Mouse (Mus musculus) lung, embryonic 14.5 days (tissue): ENCODE data around the gene Mrnip. TPM values are rescaled to one million over a fixed set of nuclear protein-coding genes. Genes with fewer than 3 reads are reported as not detected.

Experiments used
- ATAC-seq: fragments of 200-750 bp; cut with Nextera tagmentation; 2 replicates; pipeline ENCODE4 v1.8.0; 2017; ENCODE audit warnings: mild to moderate bottlenecking, moderate TSS enrichment, moderate library complexity; ENCODE audit not compliant: insufficient read depth
- DNase-seq: peaks from one replicate; pipeline ENCODE4 v3.0.0-alpha.2; 2015
- H3K27ac ChIP-seq: fragments of 300-500 bp; sonication (generic); 2 replicates; pipeline ENCODE4 v1.5.1; 2014; ENCODE audit warnings: low read depth, mild to moderate bottlenecking, moderate library complexity
- H3K27me3 ChIP-seq: fragments of 300-500 bp; sonication (generic); 2 replicates; pipeline ENCODE4 v1.6.1; 2014; ENCODE audit warnings: low read length, control low read depth; ENCODE audit not compliant: insufficient read depth
- H3K36me3 ChIP-seq: fragments of 300-500 bp; sonication (generic); 2 replicates; pipeline ENCODE4 v1.6.1; 2014; ENCODE audit warnings: control low read depth; ENCODE audit not compliant: insufficient read depth
- H3K4me1 ChIP-seq: fragments of 300-500 bp; sonication (generic); 2 replicates; pipeline ENCODE4 v1.6.1; 2014; ENCODE audit warnings: antibody characterized with exemption, control low read depth; ENCODE audit not compliant: insufficient read depth
- H3K4me2 ChIP-seq: fragments of 300-500 bp; sonication (generic); 2 replicates; pipeline ENCODE4 v1.6.1; 2014; ENCODE audit warnings: mild to moderate bottlenecking
- H3K4me3 ChIP-seq: fragments of 300-500 bp; sonication (generic); 2 replicates; pipeline ENCODE4 v1.5.1; 2014; ENCODE audit warnings: low read depth, low read length
- H3K9ac ChIP-seq: fragments of 300-500 bp; sonication (generic); 2 replicates; pipeline ENCODE4 v1.6.1; 2014
- H3K9me3 ChIP-seq: fragments of 300-500 bp; sonication (generic); 2 replicates; pipeline ENCODE4 v1.6.1; 2016; ENCODE audit warnings: low read depth, low read length, control low read depth
- CTCF ChIP-seq: IDR thresholded peaks from 2 replicates; pipeline ENCODE4 v1.5.1; 2016; ENCODE audit warnings: antibody characterized with exemption, low read depth
- WGBS: fragments of 180-500 bp; shearing (Covaris S2); extraction: QIAGEN DNeasy Blood & Tissue Kit; methylation state at CpG from one replicate; pipeline ENCODE4 v1.1.7; 2014; 5-methylcytosine and 5-hydroxymethylcytosine counted together
- polyA plus RNA-seq: library from polyadenylated mRNA; unstranded; fragments of >200 nt; fragmentation: Nextera tagmentation; extraction: Ambion mirVana; gene quantifications from 2 replicates; pipeline ENCODE4 v1.2.1, GENCODE M21; 2014

Mrnip gene
- polyA plus RNA-seq, 1 experiment from 2014 or later: 18.4 TPM

DNA sequence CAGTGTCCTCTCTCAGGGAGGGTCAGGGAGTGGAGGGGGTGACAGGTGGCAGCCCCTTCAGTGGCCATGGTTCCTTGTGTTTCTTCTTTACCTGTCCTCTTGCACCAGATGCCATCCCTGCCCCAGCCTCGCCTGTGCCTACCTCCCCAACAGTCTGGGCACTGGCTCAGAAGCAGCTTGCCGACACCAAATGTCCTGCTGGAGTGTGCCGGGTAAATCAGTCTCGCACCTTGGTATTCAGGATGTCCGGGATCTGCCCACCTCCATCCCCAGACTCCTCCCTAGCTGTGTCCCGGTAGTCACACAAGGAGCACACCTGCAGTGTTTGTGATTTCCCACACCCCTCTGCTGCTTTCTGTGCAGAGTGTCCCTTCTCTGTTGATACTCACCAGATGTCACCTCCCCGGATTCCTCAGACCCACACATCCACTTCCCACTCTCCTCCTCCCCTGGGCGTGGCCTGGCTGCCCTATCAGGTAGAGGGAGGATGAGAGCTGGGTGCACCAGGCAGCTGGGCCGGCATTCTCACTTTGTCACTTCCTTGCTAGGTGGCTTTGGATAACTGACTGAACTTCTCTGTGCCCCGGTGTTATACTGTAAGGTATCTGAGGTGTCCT, 35.9 kb upstream of the Mrnip start:
- 46% methylated on average over 10 of the region's 10 CpGs for WGBS
- H3K27ac ChIP-seq: no peak overlapping the region
- H3K9ac ChIP-seq: no peak overlapping the region
- DNase-seq (no peak), ATAC-seq (no peak)
- no peaks in the 10 kb centered on the region for H3K9me3 ChIP-seq
- 0 out of 2 replicates have a peak, but pooled peaks cover 3% of the 10 kb centered on the region for H3K4me1 ChIP-seq
- no peak overlapping the region for H3K4me3 ChIP-seq
- peaks cover 68% of the 10 kb centered on the region for H3K36me3 ChIP-seq
- H3K4me2 ChIP-seq: no peak overlapping the region
- TF ChIP-seq CTCF: no peak
- H3K27me3 ChIP-seq: no peaks in the 10 kb centered on the region

- Histone ChIP-seq H3K9me3 (no peaks in the 10 kb centered on the region), H3K4me3 (no peak overlapping the region), H3K4me2 (no peak overlapping the region), H3K27me3 (no peaks in the 10 kb centered on the region), H3K4me1 (no peaks in the 10 kb centered on the region), H3K36me3 (peaks cover 77% of the 10 kb centered on the region), H3K9ac (no peak overlapping the region), H3K27ac (no peak overlapping the region)
- no peak for ATAC-seq
- DNase-seq: no peak
- no peak for TF ChIP-seq CTCF
- 76% methylated on average over 7 of the region's 7 CpGs for WGBS
Measured at GRCm38 (mm10) chr11:50139571-50139970, 34.7 kb upstream of the Mrnip start.

DNA sequence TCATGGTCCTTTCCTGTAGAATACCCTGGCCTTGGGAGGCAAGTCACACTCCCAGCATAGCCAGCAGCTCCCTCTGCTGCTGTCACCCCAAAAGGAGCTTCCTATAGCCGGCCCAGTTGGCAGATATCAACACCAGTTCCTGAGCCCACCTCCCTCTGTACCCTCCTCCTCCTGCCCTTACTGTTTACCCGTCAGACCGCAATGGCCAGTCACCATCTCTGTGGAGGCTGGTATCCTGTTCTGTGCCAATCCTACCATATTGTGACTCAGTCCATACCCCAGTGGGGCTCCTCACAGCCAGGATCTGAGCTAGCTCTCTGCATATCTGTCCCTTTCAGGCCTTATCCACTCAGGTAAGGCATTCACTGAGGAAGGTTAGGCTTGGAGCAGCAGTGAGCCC, 28.7 kb upstream of the Mrnip start:
- no peak for TF ChIP-seq CTCF
- Histone ChIP-seq H3K36me3 (peaks cover 87% of the 10 kb centered on the region), H3K27ac (no peak overlapping the region), H3K9ac (no peak overlapping the region), H3K27me3 (no peaks in the 10 kb centered on the region), H3K4me2 (no peak overlapping the region), H3K4me3 (no peak overlapping the region), H3K4me1 (no peaks in the 10 kb centered on the region), H3K9me3 (no peaks in the 10 kb centered on the region)
- DNase-seq (no peak), ATAC-seq (no peak)
- WGBS: 81% methylated on average over 3 of the region's 3 CpGs

GRCm38 (mm10) chr11:50146121-50146520, 28.1 kb upstream of the Mrnip start:
- DNase-seq (no peak), ATAC-seq (no peak)
- H3K27ac ChIP-seq: no peak overlapping the region
- H3K4me2 ChIP-seq: no peak overlapping the region
- no peaks in the 10 kb centered on the region for H3K27me3 ChIP-seq
- H3K4me3 ChIP-seq: no peak overlapping the region
- peaks cover 88% of the 10 kb centered on the region for H3K36me3 ChIP-seq
- no peak overlapping the region for H3K9ac ChIP-seq
- 93% methylated on average over 13 of the region's 13 CpGs for WGBS
- no peak for TF ChIP-seq CTCF
- H3K4me1 ChIP-seq: no peaks in the 10 kb centered on the region
- no peaks in the 10 kb centered on the region for H3K9me3 ChIP-seq

GRCm38 (mm10) chr11:50147267-50147957, 26.8 kb upstream of the Mrnip start:
- no peak for DNase-seq
- no peaks in the 10 kb centered on the region for H3K27me3 ChIP-seq
- WGBS: 68% methylated on average over 9 of the region's 9 CpGs
- no peak overlapping the region for H3K27ac ChIP-seq
- no peak overlapping the region for H3K9ac ChIP-seq
- TF ChIP-seq CTCF: no peak
- H3K4me1 ChIP-seq: no peaks in the 10 kb centered on the region
- no peak for ATAC-seq
- H3K4me3 ChIP-seq: no peak overlapping the region
- H3K4me2 ChIP-seq: no peak overlapping the region
- peaks cover 88% of the 10 kb centered on the region for H3K36me3 ChIP-seq
- H3K9me3 ChIP-seq: no peaks in the 10 kb centered on the region

GRCm38 (mm10) chr11:50147958-50148476, 26.2 kb upstream of the Mrnip start:
- no peak for TF ChIP-seq CTCF
- Histone ChIP-seq H3K27me3 (no peaks in the 10 kb centered on the region), H3K4me2 (no peak overlapping the region), H3K9ac (no peak overlapping the region), H3K36me3 (peaks cover 88% of the 10 kb centered on the region), H3K27ac (no peak overlapping the region), H3K9me3 (no peaks in the 10 kb centered on the region), H3K4me3 (no peak overlapping the region), H3K4me1 (no peaks in the 10 kb centered on the region)
- DNase-seq: no peak
- no peak for ATAC-seq
- 90% methylated on average over 11 of the region's 11 CpGs for WGBS

DNA sequence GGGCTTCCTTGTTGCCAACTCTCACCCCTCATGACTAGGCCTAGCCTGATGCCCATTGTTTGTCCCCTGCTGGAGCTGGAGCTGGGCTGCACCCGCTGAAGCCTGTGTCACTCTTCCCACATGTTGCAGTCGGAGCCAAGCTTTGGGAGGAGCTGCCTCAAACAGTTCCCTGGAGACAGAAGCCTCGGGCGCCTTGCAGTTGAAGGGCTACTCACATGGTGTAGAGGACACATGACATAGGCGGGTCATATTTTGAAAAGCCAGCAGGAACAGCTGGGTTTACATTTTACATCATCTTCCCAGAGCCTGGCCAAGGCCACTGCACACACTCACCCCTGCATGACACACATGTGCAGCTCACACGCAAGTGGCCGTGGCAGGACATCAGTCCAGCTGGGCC, 25.0 kb upstream of the Mrnip start:
- no peak overlapping the region for H3K9ac ChIP-seq
- no peak overlapping the region for H3K27ac ChIP-seq
- H3K9me3 ChIP-seq: no peaks in the 10 kb centered on the region
- peaks cover 90% of the 10 kb centered on the region for H3K36me3 ChIP-seq
- 79% methylated on average over 7 of the region's 7 CpGs for WGBS
- H3K27me3 ChIP-seq: no peaks in the 10 kb centered on the region
- H3K4me2 ChIP-seq: no peak overlapping the region
- ATAC-seq (no peak), DNase-seq (no peak)
- no peak for TF ChIP-seq CTCF
- H3K4me3 ChIP-seq: no peak overlapping the region
- no peaks in the 10 kb centered on the region for H3K4me1 ChIP-seq
